Mouse (Mus musculus): ENCODE results near the gene Aig1. TPM values are rescaled to one million over a fixed set of nuclear protein-coding genes. Genes with fewer than 3 reads are reported as not detected.

Gene Aig1
- polyA plus RNA-seq, 1 experiment from 2014 or later: 12.1 TPM

Other genes with a start within 250 kb of the Aig1 start
- 0.43 and 0.63 TPM in 2 replicates for gene Hivep2, start 97.1 kb upstream of the Aig1 start, polyA plus RNA-seq (2015; fragmentation: Nextera tagmentation; extraction: Ambion mirVana)